Mouse (Mus musculus): ENCODE results near the gene Qrsl1. TPM values are rescaled to one million over a fixed set of nuclear protein-coding genes. Genes with fewer than 3 reads are reported as not detected.

Qrsl1 gene
- 25.7 and 30.0 TPM in 2 replicates for total RNA-seq (2014; rRNA removed; ENCODE audit: low replicate concordance)
- 35.2 and 37.4 TPM in 2 replicates for polyA plus RNA-seq (2015; fragmentation: Nextera tagmentation; extraction: Ambion mirVana)

DNA sequence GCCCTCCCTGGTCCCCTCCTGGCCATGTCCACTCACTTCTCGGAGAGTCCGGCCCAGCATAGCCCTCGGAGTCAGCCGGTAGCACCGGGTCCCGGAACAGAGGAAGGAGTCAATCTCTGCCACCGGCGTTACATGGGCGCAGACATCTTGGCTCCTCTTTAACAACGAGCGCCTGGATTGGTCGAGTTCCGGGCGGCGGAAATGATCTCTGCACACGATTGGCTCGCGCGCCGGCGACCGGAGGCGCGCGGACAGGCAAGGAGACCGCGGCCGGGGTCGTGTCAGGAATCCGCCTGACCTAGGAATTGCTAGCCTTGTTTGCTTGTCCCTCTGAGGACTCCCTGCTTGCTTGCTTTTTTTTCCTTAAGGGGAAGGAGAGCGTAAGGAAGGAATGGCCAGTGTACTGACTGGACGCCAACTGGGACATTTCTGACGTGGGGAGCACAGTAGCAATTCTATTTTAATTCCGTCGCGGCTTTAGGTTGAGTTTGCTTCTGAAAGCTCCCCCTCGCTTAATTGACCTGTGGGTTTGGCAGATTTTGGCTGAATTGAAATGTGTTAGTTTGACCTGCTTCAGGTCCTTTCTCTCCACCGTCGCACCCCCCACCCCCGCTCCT is at the start of gene Qrsl1, which contains the start of gene Rtn4ip1:
TSS of gene Qrsl1 (minus strand) at position 168 of the 617 bp plus-strand sequence.
TSS of gene Rtn4ip1 (plus strand) at position 230 of the 617 bp plus-strand sequence.
- Histone ChIP-seq H3K4me2 (ENCODE audit: low read depth, low read length) (peak within 1 kb of the TSS; percentile 73), H3K4me1 (ENCODE audit: control insufficient read depth, insufficient read depth) (peaks cover 20% of the 10 kb centered on the region), H3K27ac (ENCODE audit: low read depth) (peak within 1 kb of the TSS; percentile 92), H3K36me3 (replicated peaks; ENCODE audit: control insufficient read depth, insufficient read depth, low read length) (peaks cover 3% of the 10 kb centered on the region; the same call in 1 of the 2 replicates), H3K9ac (replicated peaks; ENCODE audit: low read depth, low read length) (peak within 1 kb of the TSS; percentile 80), H3K9me3 (replicated peaks; ENCODE audit: control insufficient read depth, low read length) (no peaks in the 10 kb centered on the region), H3K27me3 (ENCODE audit: control insufficient read depth, insufficient read depth, low read length) (no peaks in the 10 kb centered on the region), H3K4me3 (ENCODE audit: low read depth, low read length) (peak within 1 kb of the TSS; percentile 92)
- WGBS, result 0% methylated on average over 40 of the region's 40 CpGs
- TF ChIP-seq EP300 (IDR thresholded peaks at IDR 0.05; ENCODE audit: low read depth) (no peak; the same call in 1 of the 2 replicates), CTCF (IDR thresholded peaks at IDR 0.05; ENCODE audit: low read depth) (no peak)
- peak; percentile 94 for DNase-seq (ENCODE audit: low spot score)
- ATAC-seq (ENCODE audit: insufficient read depth, low read depth), result peak; percentile 98

GRCm38 (mm10) chr10:43945435-43945834 is 43.9 kb upstream of the Qrsl1 start:
- no peak for ATAC-seq (ENCODE audit: insufficient read depth, low read depth)
- DNase-seq (ENCODE audit: low spot score), result no peak

DNA sequence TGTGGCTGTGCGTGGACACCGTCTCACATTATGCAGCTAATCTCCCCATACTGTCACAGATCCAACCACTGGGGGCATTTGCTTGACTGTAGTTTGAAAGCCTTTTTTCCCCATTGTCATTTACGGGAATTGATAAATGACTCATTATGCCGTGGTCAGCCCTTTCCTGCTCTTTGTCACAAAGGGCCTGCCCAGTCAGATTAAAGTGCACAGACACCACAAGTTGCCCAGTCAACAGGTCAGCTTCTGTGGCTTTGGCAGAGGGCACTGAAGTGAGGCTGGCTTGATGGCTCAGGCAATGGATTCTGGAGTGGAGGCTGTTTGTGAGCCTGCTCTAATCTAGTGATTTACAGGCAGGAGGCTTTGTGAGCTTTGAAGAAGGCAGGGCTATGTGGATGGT is 42.2 kb upstream of the Qrsl1 start:
- TF ChIP-seq CTCF (IDR thresholded peaks at IDR 0.05; ENCODE audit: low read depth) (no peak), EP300 (IDR thresholded peaks at IDR 0.05; ENCODE audit: low read depth) (no peak)
- DNase-seq (ENCODE audit: low spot score) (no peak), ATAC-seq (ENCODE audit: insufficient read depth, low read depth) (no peak)
- no peak overlapping the region for H3K27ac ChIP-seq (ENCODE audit: low read depth)
- H3K9me3 ChIP-seq (replicated peaks; ENCODE audit: control insufficient read depth, low read length), result no peaks in the 10 kb centered on the region
- H3K9ac ChIP-seq (replicated peaks; ENCODE audit: low read depth, low read length), result no peak overlapping the region
- H3K36me3 ChIP-seq (replicated peaks; ENCODE audit: control insufficient read depth, insufficient read depth, low read length), result peaks cover 27% of the 10 kb centered on the region
- H3K27me3 ChIP-seq (ENCODE audit: control insufficient read depth, insufficient read depth, low read length), result no peaks in the 10 kb centered on the region
- H3K4me2 ChIP-seq (ENCODE audit: low read depth, low read length), result no peak overlapping the region
- H3K4me3 ChIP-seq (ENCODE audit: low read depth, low read length), result no peak overlapping the region
- 54% methylated on average over 4 of the region's 4 CpGs for WGBS
- no peaks in the 10 kb centered on the region for H3K4me1 ChIP-seq (ENCODE audit: control insufficient read depth, insufficient read depth)

More at GRCm38 (mm10) chr10:43945435-43945834, 43.9 kb upstream of the Qrsl1 start:
- Histone ChIP-seq H3K36me3 (replicated peaks; ENCODE audit: control insufficient read depth, insufficient read depth, low read length) (peaks cover 25% of the 10 kb centered on the region), H3K27ac (ENCODE audit: low read depth) (no peak overlapping the region), H3K9me3 (replicated peaks; ENCODE audit: control insufficient read depth, low read length) (no peaks in the 10 kb centered on the region), H3K4me3 (ENCODE audit: low read depth, low read length) (no peak overlapping the region), H3K4me2 (ENCODE audit: low read depth, low read length) (no peak overlapping the region), H3K9ac (replicated peaks; ENCODE audit: low read depth, low read length) (no peak overlapping the region), H3K27me3 (ENCODE audit: control insufficient read depth, insufficient read depth, low read length) (no peaks in the 10 kb centered on the region), H3K4me1 (ENCODE audit: control insufficient read depth, insufficient read depth) (no peaks in the 10 kb centered on the region)
- TF ChIP-seq CTCF (IDR thresholded peaks at IDR 0.05; ENCODE audit: low read depth) (no peak), EP300 (IDR thresholded peaks at IDR 0.05; ENCODE audit: low read depth) (no peak)
- WGBS, result 83% methylated on average over 4 of the region's 4 CpGs

- H3K4me3 ChIP-seq (ENCODE audit: low read depth, low read length), result no peak overlapping the region
- H3K4me1 ChIP-seq (ENCODE audit: control insufficient read depth, insufficient read depth), result no peaks in the 10 kb centered on the region
- no peak for TF ChIP-seq CTCF (IDR thresholded peaks at IDR 0.05; ENCODE audit: low read depth)
- TF ChIP-seq EP300 (IDR thresholded peaks at IDR 0.05; ENCODE audit: low read depth), result no peak
- no peak overlapping the region for H3K9ac ChIP-seq (replicated peaks; ENCODE audit: low read depth, low read length)
- H3K4me2 ChIP-seq (ENCODE audit: low read depth, low read length), result no peak overlapping the region
- ATAC-seq (ENCODE audit: insufficient read depth, low read depth), result no peak
- no peaks in the 10 kb centered on the region for H3K9me3 ChIP-seq (replicated peaks; ENCODE audit: control insufficient read depth, low read length)
- H3K27me3 ChIP-seq (ENCODE audit: control insufficient read depth, insufficient read depth, low read length), result no peaks in the 10 kb centered on the region
- H3K36me3 ChIP-seq (replicated peaks; ENCODE audit: control insufficient read depth, insufficient read depth, low read length), result peaks cover 38% of the 10 kb centered on the region
- H3K27ac ChIP-seq (ENCODE audit: low read depth), result no peak overlapping the region
- WGBS, result 75% methylated on average over 6 of the region's 6 CpGs
- DNase-seq (ENCODE audit: low spot score), result no peak
Measured at GRCm38 (mm10) chr10:43939136-43939662, 37.7 kb upstream of the Qrsl1 start.

DNA sequence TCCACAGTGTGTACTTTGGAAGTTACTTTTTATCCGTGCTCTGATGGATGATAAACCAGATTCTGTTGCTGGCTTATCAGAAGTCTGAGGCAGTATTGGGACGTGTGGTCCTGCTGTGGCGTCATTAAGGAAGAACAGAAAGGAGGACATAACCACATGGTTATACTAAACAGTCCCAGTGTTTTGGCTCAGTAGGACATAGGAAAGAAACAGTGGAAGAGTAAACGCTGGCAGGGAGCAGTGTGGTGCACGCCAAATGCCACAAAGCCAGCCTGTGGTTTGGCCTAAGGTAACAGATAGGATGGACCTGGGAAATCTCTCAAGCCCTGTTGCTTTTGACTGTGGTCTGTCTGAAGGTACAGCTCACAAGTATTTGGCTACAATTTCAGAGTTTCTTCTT is 27.1 kb upstream of the Qrsl1 start:
- Histone ChIP-seq H3K4me1 (ENCODE audit: control insufficient read depth, insufficient read depth) (no peaks in the 10 kb centered on the region), H3K36me3 (replicated peaks; ENCODE audit: control insufficient read depth, insufficient read depth, low read length) (peaks cover 37% of the 10 kb centered on the region), H3K27ac (ENCODE audit: low read depth) (no peak overlapping the region), H3K27me3 (ENCODE audit: control insufficient read depth, insufficient read depth, low read length) (no peaks in the 10 kb centered on the region), H3K9ac (replicated peaks; ENCODE audit: low read depth, low read length) (no peak overlapping the region), H3K9me3 (replicated peaks; ENCODE audit: control insufficient read depth, low read length) (no peaks in the 10 kb centered on the region), H3K4me3 (ENCODE audit: low read depth, low read length) (no peak overlapping the region), H3K4me2 (ENCODE audit: low read depth, low read length) (no peak overlapping the region)
- TF ChIP-seq EP300 (IDR thresholded peaks at IDR 0.05; ENCODE audit: low read depth) (no peak), CTCF (IDR thresholded peaks at IDR 0.05; ENCODE audit: low read depth) (no peak)
- ATAC-seq (ENCODE audit: insufficient read depth, low read depth), result no peak
- no peak for DNase-seq (ENCODE audit: low spot score)
- WGBS, result 67% methylated on average over 5 of the region's 5 CpGs
